Mouse (Mus musculus) bone marrow, adult 2 months (tissue): ENCODE results near the gene Camk2b. TPM values are rescaled to one million over a fixed set of nuclear protein-coding genes. Genes with fewer than 3 reads are reported as not detected.

ENCODE experiments used
- H3K27ac ChIP-seq: fragments of 200-500 bp; 2 replicates; pipeline ENCODE4 v1.5.1; 2012; ENCODE audit warnings: low read depth, mild to moderate bottlenecking, control low read depth, inconsistent platforms, low read length; ENCODE audit not compliant: control insufficient read depth, poor library complexity, insufficient read depth
- H3K4me1 ChIP-seq: fragments of 200-500 bp; 2 replicates; pipeline ENCODE4 v1.6.1; 2011; ENCODE audit warnings: low read length; ENCODE audit not compliant: control insufficient read depth, insufficient read depth
- H3K4me3 ChIP-seq: fragments of 200-500 bp; replicated peaks from 2 replicates; pipeline ENCODE3; 2011; ENCODE audit warnings: mild to moderate bottlenecking, low read depth, low read length, control low read depth; ENCODE audit not compliant: control insufficient read depth
- CTCF ChIP-seq: fragments of 200-500 bp; IDR thresholded peaks from 2 replicates; pipeline ENCODE4 v1.5.1; 2011; ENCODE audit warnings: low read length, control low read depth; ENCODE audit not compliant: control insufficient read depth, insufficient read depth
- POLR2A ChIP-seq: fragments of 200-500 bp; IDR thresholded peaks from 2 replicates; pipeline ENCODE4 v1.6.1; 2011; ENCODE audit warnings: low read depth, mild to moderate bottlenecking, control low read depth, low read length, borderline replicate concordance; ENCODE audit not compliant: control insufficient read depth
- WGBS: fragments of 180-500 bp; shearing (Covaris S2); methylation state at CpG from one replicate; pipeline ENCODE4 v1.1.7; 2018; 5-methylcytosine and 5-hydroxymethylcytosine counted together
- polyA plus RNA-seq: library from polyadenylated mRNA; stranded (reverse); fragments of >200 nt; gene quantifications from 2 replicates; pipeline ENCODE4 v1.2.4, GENCODE M21; 2011; ENCODE audit warnings: low replicate concordance; ENCODE audit not compliant: missing spikeins, insufficient read depth, insufficient read length

Camk2b gene
- polyA plus RNA-seq, 1 experiment, result 5.1 TPM

- H3K4me1 ChIP-seq, result peaks cover 9% of the 10 kb centered on the region
- no peak overlapping the region for H3K27ac ChIP-seq
- WGBS, result 79% methylated on average over 9 of the region's 9 CpGs
- no peak for TF ChIP-seq POLR2A
- no peak for TF ChIP-seq CTCF
- no peak overlapping the region for H3K4me3 ChIP-seq
These were observed 64.0 kb downstream of the Camk2b start for GRCm38 (mm10) chr11:6001981-6002649.

- 69% methylated on average over 14 of the region's 14 CpGs for WGBS
- H3K4me3 ChIP-seq, result no peak overlapping the region
- H3K27ac ChIP-seq, result peak overlapping the region; percentile 17; the same call in 1 of the 2 replicates
- H3K4me1 ChIP-seq, result peaks cover 9% of the 10 kb centered on the region
- TF ChIP-seq POLR2A, result no peak
- TF ChIP-seq CTCF, result no peak
These were observed 65.0 kb downstream of the Camk2b start for GRCm38 (mm10) chr11:6000961-6001682.

- TF ChIP-seq POLR2A (no peak), CTCF (no peak)
- H3K27ac ChIP-seq, result peak overlapping the region; percentile 74
- H3K4me1 ChIP-seq, result peaks cover 9% of the 10 kb centered on the region
- WGBS, result 2% methylated on average over 8 of the region's 8 CpGs
- H3K4me3 ChIP-seq, result no peak overlapping the region
These were observed 66.1 kb downstream of the Camk2b start for GRCm38 (mm10) chr11:5999832-6000771.

GRCm38 (mm10) chr11:5998472-5998871 is 67.7 kb downstream of the Camk2b start:
- TF ChIP-seq CTCF (no peak), POLR2A (no peak)
- H3K4me1 ChIP-seq, result peaks cover 9% of the 10 kb centered on the region
- 75% methylated on average over 2 of the region's 2 CpGs for WGBS
- no peak overlapping the region for H3K27ac ChIP-seq
- no peak overlapping the region for H3K4me3 ChIP-seq

- WGBS, result 15% methylated on average over 8 of the region's 8 CpGs
- TF ChIP-seq CTCF, result peak; percentile 93
- TF ChIP-seq POLR2A, result no peak
These were observed 70.2 kb downstream of the Camk2b start for GRCm38 (mm10) chr11:5995989-5996388.

GRCm38 (mm10) chr11:5994880-5995279 is 71.3 kb downstream of the Camk2b start:
- no peak overlapping the region for H3K27ac ChIP-seq
- H3K4me3 ChIP-seq, result no peak overlapping the region
- no peak for TF ChIP-seq POLR2A
- TF ChIP-seq CTCF, result no peak
- peaks cover 3% of the 10 kb centered on the region; the same call in 1 of the 2 replicates for H3K4me1 ChIP-seq
- WGBS, result 89% methylated on average over 3 of the region's 3 CpGs

More at GRCm38 (mm10) chr11:5995989-5996388, 70.2 kb downstream of the Camk2b start:
- Histone ChIP-seq H3K4me1 (peaks cover 8% of the 10 kb centered on the region), H3K27ac (no peak overlapping the region), H3K4me3 (no peak overlapping the region)

- TF ChIP-seq POLR2A (no peak), CTCF (no peak)
- Histone ChIP-seq H3K4me1 (no peaks in the 10 kb centered on the region; the same call in 1 of the 2 replicates), H3K4me3 (no peak overlapping the region), H3K27ac (no peak overlapping the region)
- WGBS, result 93% methylated on average over 5 of the region's 5 CpGs
These were observed 72.0 kb downstream of the Camk2b start for GRCm38 (mm10) chr11:5994212-5994611.

GRCm38 (mm10) chr11:5990910-5991309 is 75.3 kb downstream of the Camk2b start:
- Histone ChIP-seq H3K4me3 (no peak overlapping the region), H3K4me1 (no peaks in the 10 kb centered on the region), H3K27ac (no peak overlapping the region)
- TF ChIP-seq POLR2A, result no peak
- TF ChIP-seq CTCF, result peak; percentile 72
- WGBS, result 43% methylated on average over 4 of the region's 4 CpGs
